Mouse (Mus musculus) forebrain, embryonic 11.5 days (tissue): ENCODE data around the gene Smox. TPM values are rescaled to one million over a fixed set of nuclear protein-coding genes. Genes with fewer than 3 reads are reported as not detected.

Source experiments
- ATAC-seq: fragments of 200-750 bp; cut with Nextera tagmentation; replicated peaks from 2 replicates; pipeline ENCODE4 v1.8.0; 2017; ENCODE audit warnings: moderate TSS enrichment; ENCODE audit not compliant: low FRiP score
- DNase-seq: peaks from one replicate; pipeline ENCODE4 v3.0.0-alpha.2; 2017; ENCODE audit warnings: low spot score
- H3K27ac ChIP-seq: fragments of 300-500 bp; sonication (generic); 2 replicates; pipeline ENCODE4 v1.5.1; 2014; ENCODE audit warnings: low read depth, low read length
- H3K27me3 ChIP-seq: fragments of 300-500 bp; sonication (generic); 2 replicates; pipeline ENCODE4 v1.6.1; 2014; ENCODE audit warnings: mild to moderate bottlenecking, low read length, mixed read lengths; ENCODE audit not compliant: control insufficient read depth, insufficient read depth
- H3K36me3 ChIP-seq: fragments of 300-500 bp; sonication (generic); 2 replicates; pipeline ENCODE4 v1.6.1; 2014; ENCODE audit warnings: mild to moderate bottlenecking, low read length, moderate library complexity, mixed read lengths; ENCODE audit not compliant: control insufficient read depth, insufficient read depth
- H3K4me1 ChIP-seq: fragments of 300-500 bp; sonication (generic); replicated peaks from 2 replicates; pipeline ENCODE4 v1.6.1; 2014; ENCODE audit warnings: low read length, mixed read lengths; ENCODE audit not compliant: control insufficient read depth, insufficient read depth
- H3K4me2 ChIP-seq: fragments of 300-500 bp; sonication (generic); 2 replicates; pipeline ENCODE4 v1.6.1; 2014; ENCODE audit warnings: low read depth, mild to moderate bottlenecking, low read length, moderate library complexity, mixed read lengths; ENCODE audit not compliant: severe bottlenecking
- H3K4me3 ChIP-seq: fragments of 300-500 bp; sonication (generic); 2 replicates; pipeline ENCODE4 v1.5.1; 2014; ENCODE audit warnings: low read depth, low read length
- H3K9ac ChIP-seq: fragments of 300-500 bp; sonication (generic); 2 replicates; pipeline ENCODE4 v1.6.1; 2014; ENCODE audit warnings: low read length
- H3K9me3 ChIP-seq: fragments of 300-500 bp; sonication (generic); 2 replicates; pipeline ENCODE4 v1.6.1; 2016; ENCODE audit warnings: low read length, mixed read lengths; ENCODE audit not compliant: control insufficient read depth
- WGBS: fragments of 180-500 bp; shearing (Covaris S2); extraction: QIAGEN DNeasy Blood & Tissue Kit; methylation state at CpG from one replicate; pipeline ENCODE4 v1.1.7; 2014; 5-methylcytosine and 5-hydroxymethylcytosine counted together
- polyA plus RNA-seq: library from polyadenylated mRNA; unstranded; fragments of >200 nt; fragmentation: Nextera tagmentation; extraction: Ambion mirVana; gene quantifications from 2 replicates; pipeline ENCODE4 v1.2.1, GENCODE M21; 2014

The Smox gene
- polyA plus RNA-seq, 1 experiment from 2014 or later, result 33.2 TPM

GRCm38 (mm10) chr2:131552736-131553400, 61.6 kb downstream of the Smox start:
- Histone ChIP-seq H3K4me1 (no peaks in the 10 kb centered on the region), H3K9me3 (no peaks in the 10 kb centered on the region), H3K4me2 (no peak overlapping the region), H3K9ac (no peak overlapping the region), H3K27me3 (peaks cover 6% of the 10 kb centered on the region; the same call in 1 of the 2 replicates), H3K4me3 (no peak overlapping the region), H3K36me3 (no peaks in the 10 kb centered on the region), H3K27ac (no peak overlapping the region)
- DNase-seq (no peak), ATAC-seq (no peak)
- WGBS, result 43% methylated on average over 9 of the region's 9 CpGs

GRCm38 (mm10) chr2:131557896-131558295, 66.6 kb downstream of the Smox start:
- Histone ChIP-seq H3K27ac (no peak overlapping the region), H3K4me1 (peaks cover 6% of the 10 kb centered on the region; the same call in 1 of the 2 replicates), H3K27me3 (peaks cover 35% of the 10 kb centered on the region), H3K4me3 (no peak overlapping the region), H3K36me3 (no peaks in the 10 kb centered on the region), H3K9ac (no peak overlapping the region), H3K4me2 (no peak overlapping the region), H3K9me3 (no peaks in the 10 kb centered on the region)
- no peak for DNase-seq
- WGBS, result 73% methylated on average over 2 of the region's 2 CpGs
- ATAC-seq, result no peak

GRCm38 (mm10) chr2:131560205-131560919, 69.1 kb downstream of the Smox start:
- Histone ChIP-seq H3K9ac (no peak overlapping the region), H3K4me1 (peaks cover 7% of the 10 kb centered on the region; the same call in 1 of the 2 replicates), H3K36me3 (no peaks in the 10 kb centered on the region), H3K27me3 (peaks cover 48% of the 10 kb centered on the region), H3K4me2 (no peak overlapping the region), H3K4me3 (no peak overlapping the region), H3K9me3 (no peaks in the 10 kb centered on the region), H3K27ac (no peak overlapping the region)
- 47% methylated on average over 2 of the region's 2 CpGs for WGBS
- ATAC-seq (no peak), DNase-seq (no peak)

GRCm38 (mm10) chr2:131561344-131561870, 70.1 kb downstream of the Smox start:
- H3K4me1 ChIP-seq, result peaks cover 7% of the 10 kb centered on the region; the same call in 1 of the 2 replicates
- H3K9ac ChIP-seq, result no peak overlapping the region
- ATAC-seq (no peak), DNase-seq (no peak)
- WGBS, result 4% methylated on average over 33 of the region's 33 CpGs
- peak overlapping the region; percentile 40; the same call in 1 of the 2 replicates for H3K4me3 ChIP-seq
- no peaks in the 10 kb centered on the region for H3K9me3 ChIP-seq
- H3K36me3 ChIP-seq, result no peaks in the 10 kb centered on the region
- peaks cover 48% of the 10 kb centered on the region for H3K27me3 ChIP-seq
- no peak overlapping the region for H3K4me2 ChIP-seq
- H3K27ac ChIP-seq, result no peak overlapping the region

GRCm38 (mm10) chr2:131561891-131562585, 70.7 kb downstream of the Smox start, which contains the start of gene Adra1d:
Adra1d (minus strand) TSS chr2:131562283.
- under 1% methylated on average over 76 of the region's 82 CpGs for WGBS
- Histone ChIP-seq H3K9ac (peak within 1 kb of the TSS; percentile 44), H3K27ac (no peak within 1 kb of the TSS), H3K36me3 (no peaks in the 10 kb centered on the region), H3K9me3 (no peaks in the 10 kb centered on the region), H3K4me1 (peaks cover 7% of the 10 kb centered on the region; the same call in 1 of the 2 replicates), H3K4me2 (peak within 1 kb of the TSS; percentile 65), H3K27me3 (peaks cover 48% of the 10 kb centered on the region), H3K4me3 (peak within 1 kb of the TSS; percentile 40)
- DNase-seq (peak; percentile 72), ATAC-seq (peak; percentile 60)

- H3K27ac ChIP-seq, result no peak overlapping the region
These were observed 71.4 kb downstream of the Smox start for GRCm38 (mm10) chr2:131562586-131563122.

More at GRCm38 (mm10) chr2:131562586-131563122, 71.4 kb downstream of the Smox start:
- Histone ChIP-seq H3K4me3 (peak overlapping the region; percentile 40), H3K4me2 (peak overlapping the region; percentile 65), H3K9me3 (no peaks in the 10 kb centered on the region), H3K27me3 (peaks cover 48% of the 10 kb centered on the region), H3K36me3 (no peaks in the 10 kb centered on the region), H3K4me1 (peaks cover 7% of the 10 kb centered on the region; the same call in 1 of the 2 replicates), H3K9ac (peak overlapping the region; percentile 44)
- peak; percentile 78 for DNase-seq
- WGBS, result under 1% methylated on average over 25 of the region's 30 CpGs
- ATAC-seq, result peak; percentile 57
